Mouse (Mus musculus) megakaryocyte progenitor cell, adult 5-6 weeks (primary cell): ENCODE data around the gene Trip11. TPM values are rescaled to one million over a fixed set of nuclear protein-coding genes. Genes with fewer than 3 reads are reported as not detected.

Experiments used
- ATAC-seq: replicated peaks from 2 replicates; pipeline ENCODE4 v1.8.0; 2016; ENCODE audit warnings: mild to moderate bottlenecking, moderate TSS enrichment, inconsistent platforms; ENCODE audit not compliant: poor library complexity
- total RNA-seq, 2 experiments: library from RNA; stranded (forward) in 1 of 2; stranded (reverse) in 1 of 2; fragments of 157-497, 149-512 nt in 1 of 2; fragments of 200-1000 nt in 1 of 2; gene quantifications; 2 replicates each; pipeline versions ENCODE4 v1.2.3 to v1.2.4; 2015 to 2017

Trip11 gene
- total RNA-seq, 2 experiments from 2014 or later, result 29.4 to 34.6 TPM

- no peak for ATAC-seq
Observed at GRCm38 (mm10) chr12:101898966-101899365, 14.1 kb downstream of the Trip11 start.

- ATAC-seq, result no peak
Observed at GRCm38 (mm10) chr12:101897113-101897512, 16.0 kb downstream of the Trip11 start.

DNA sequence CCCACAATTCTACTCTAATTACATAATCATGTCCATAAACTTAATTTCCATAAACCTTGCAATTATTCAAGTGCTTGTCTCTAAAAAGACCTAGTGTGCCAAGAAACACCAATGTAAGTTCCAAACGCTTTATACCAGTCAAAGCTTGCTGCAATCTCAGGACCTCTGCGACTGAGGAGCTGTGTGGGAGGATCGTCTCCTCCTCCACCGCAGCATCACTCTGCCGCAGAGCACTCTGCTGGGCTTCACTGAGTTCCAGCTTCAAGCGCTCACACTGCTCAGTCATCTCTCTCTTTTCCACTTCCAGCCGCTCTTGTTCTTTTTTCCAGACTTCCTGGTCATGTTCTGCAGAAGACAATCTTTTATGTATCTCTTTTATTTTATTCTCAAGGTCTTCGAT, 19.8 kb downstream of the Trip11 start:
- ATAC-seq, result no peak

DNA sequence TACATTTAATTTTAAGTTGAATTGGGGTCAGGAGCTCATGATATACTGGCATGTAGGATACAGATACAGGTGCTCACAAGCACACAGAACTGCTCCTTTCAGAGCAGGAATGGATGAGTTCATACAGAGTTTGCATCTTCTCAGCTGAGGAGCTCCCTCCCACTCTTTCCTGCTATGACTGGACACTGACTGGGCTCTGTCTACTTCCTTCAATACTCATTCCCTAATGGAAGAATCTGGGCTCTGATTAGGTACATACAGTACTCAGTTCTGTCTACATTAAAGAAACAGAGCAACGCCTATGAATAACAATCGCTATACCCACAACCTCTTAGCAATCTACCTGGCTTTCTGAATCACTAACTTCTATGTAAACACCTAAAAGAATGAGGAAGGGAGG, 20.2 kb downstream of the Trip11 start:
- no peak for ATAC-seq

DNA sequence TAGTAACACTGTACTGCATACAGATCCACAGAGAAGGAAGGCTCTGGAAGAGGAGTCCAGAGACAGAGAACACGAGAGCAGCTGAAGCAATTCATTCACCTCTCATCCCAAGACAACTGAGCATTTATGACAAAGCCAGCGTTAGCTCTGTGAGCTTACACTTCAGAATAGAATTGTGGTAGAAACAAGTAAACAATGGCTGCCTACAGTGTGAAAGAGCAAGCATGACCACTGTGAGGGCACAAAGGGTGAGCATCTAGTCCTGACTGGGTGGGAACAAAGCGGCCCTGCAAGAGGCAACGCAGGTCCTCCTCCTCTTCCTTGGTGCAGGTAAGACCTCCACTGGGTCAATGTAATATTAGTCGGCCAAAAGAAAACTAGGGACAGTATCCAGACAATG, 22.0 kb downstream of the Trip11 start:
- ATAC-seq, result no peak

DNA sequence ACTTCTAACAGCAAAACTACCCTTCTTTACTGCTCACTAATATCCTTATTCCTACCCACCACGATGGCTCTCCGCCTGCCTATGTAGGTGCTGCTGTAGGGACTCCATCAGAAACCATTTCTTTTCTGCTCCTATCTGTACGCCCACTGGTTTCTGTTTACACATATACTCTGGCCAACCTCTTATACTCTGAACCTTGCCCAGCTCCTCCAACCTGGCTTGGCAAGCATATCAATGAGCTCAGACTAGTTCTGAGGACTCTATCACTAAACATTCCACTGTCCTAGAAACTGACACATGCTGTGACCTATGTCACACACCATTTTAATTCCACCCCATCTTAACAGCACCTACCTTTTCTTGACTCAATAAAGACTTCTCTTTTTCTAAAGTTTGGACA, 23.7 kb downstream of the Trip11 start:
- no peak for ATAC-seq

- no peak for ATAC-seq
Observed at GRCm38 (mm10) chr12:101888312-101888711, 24.8 kb downstream of the Trip11 start.

DNA sequence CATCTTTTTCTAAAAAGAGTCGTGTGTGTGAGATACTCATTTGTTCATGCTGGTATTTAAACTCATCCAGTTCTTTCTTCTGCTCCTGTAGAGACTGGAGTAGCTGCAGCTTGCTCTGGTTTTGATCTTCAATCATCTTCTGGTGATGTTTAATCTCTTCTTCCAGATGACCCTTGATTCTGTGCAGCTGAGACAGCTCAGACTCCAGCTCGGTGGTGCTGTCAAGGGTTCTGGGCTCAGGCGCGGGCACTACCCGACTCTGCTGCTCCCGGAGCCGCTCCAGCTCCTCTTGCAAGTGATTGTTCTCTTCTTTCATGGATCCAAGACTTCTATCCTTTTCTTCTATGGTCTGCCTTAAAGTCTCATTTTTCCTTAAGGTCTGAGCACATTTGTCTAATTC, 28.1 kb downstream of the Trip11 start:
- ATAC-seq, result no peak

DNA sequence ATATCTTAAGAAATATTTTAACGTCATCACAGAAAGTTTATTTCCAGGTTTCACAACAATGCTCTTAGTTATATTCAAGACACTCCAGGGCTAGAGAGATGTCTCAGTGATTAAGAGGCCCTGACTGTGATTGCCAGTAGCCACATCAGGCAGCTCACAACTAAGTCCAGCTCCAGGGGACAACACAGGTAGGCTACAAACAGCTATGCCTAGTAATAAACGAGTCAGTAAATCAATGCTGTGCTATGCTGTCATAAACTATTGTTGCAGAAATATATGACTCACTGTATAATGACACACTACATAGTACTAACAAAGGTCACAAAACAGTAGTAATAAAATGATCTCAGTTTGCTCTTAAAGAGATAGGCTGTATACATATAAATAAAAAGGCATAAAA, 36.7 kb downstream of the Trip11 start:
- ATAC-seq, result no peak

- ATAC-seq, result peak; percentile 71
Observed at GRCm38 (mm10) chr12:101875107-101875506, 38.0 kb downstream of the Trip11 start.

DNA sequence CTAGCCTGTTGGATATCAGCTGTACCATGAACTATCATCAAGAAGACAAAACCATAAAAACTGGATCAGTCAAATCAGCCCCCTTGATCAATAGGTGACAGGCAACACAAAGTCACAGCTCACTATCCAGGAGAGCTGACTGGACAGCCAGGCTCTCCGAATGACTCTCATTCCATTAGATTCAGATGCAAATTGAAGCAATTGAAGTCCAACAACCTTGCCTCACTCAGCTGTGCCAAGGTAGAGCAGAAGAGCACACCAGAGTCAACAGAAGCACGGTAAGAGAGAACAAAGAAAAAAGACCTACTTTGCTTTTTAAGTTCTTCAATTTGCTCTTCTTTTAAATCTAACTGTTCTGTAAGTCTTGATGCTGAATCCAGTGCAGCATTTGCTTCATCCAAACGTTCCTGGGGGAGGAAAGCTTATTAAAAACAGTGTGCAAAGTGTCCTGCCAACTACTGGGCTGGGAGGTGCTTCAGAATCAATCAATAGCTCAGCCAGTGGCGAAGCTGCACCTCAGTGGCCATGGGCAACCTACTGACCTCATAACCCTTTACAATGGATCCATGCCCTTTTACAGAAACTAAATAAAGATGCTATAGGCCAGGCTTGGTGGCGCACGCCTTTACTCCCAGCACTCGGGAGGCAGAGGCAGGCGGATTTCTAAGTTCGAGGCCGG, 50.6 kb downstream of the Trip11 start:
- no peak for ATAC-seq

GRCm38 (mm10) chr12:101860256-101860655, 52.8 kb downstream of the Trip11 start:
- ATAC-seq, result no peak

DNA sequence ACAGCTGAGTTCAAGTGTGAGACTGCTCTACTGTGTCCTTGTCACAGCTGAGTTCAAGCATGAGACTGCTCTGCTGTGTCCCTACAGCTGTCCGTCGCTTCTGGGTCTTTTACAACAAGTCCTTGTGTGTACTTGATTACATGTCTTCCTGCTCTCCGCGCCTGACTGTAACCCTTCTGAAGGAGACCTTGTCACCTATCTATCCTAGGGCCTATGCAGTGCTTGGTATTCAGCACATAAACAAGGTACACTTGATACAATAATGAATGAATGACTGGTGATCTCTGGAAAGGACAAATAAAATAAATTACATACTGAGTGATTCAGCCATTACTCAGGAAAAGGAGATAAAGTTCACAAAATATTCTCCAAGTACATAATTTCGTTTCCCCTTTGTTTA, 55.1 kb downstream of the Trip11 start:
- no peak for ATAC-seq

- no peak for ATAC-seq
Observed at GRCm38 (mm10) chr12:101854336-101854735, 58.7 kb downstream of the Trip11 start.

GRCm38 (mm10) chr12:101851846-101852564, 61.1 kb downstream of the Trip11 start:
- ATAC-seq, result no peak

GRCm38 (mm10) chr12:101851314-101851713, 61.8 kb downstream of the Trip11 start:
- no peak for ATAC-seq

GRCm38 (mm10) chr12:101836546-101837274, 76.4 kb downstream of the Trip11 start:
- peak; percentile 37; the same call in 1 of the 2 replicates for ATAC-seq

- no peak for ATAC-seq
Observed at GRCm38 (mm10) chr12:101834715-101835114, 78.4 kb downstream of the Trip11 start.

DNA sequence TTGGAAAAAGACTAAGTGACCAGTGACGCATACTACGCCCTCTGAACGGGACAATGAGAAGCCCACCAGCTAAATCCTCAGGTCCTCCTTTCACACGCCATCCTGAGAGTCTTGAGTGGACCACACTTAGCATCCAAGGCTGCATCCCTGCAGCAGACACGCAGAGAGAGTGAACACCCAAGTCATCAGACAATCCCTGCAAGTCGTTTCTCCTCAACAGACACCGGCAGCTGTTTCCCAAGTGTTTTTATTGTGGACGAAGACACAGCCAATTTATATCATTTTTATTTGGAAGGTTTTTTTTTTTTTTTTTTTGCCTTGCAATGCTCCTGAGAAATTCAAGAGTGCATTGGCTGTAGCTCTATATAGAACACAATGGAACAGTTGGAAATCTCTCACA, 79.3 kb downstream of the Trip11 start:
- ATAC-seq, result no peak

- no peak for ATAC-seq
Observed at GRCm38 (mm10) chr12:101833115-101833506, 80.0 kb downstream of the Trip11 start.

DNA sequence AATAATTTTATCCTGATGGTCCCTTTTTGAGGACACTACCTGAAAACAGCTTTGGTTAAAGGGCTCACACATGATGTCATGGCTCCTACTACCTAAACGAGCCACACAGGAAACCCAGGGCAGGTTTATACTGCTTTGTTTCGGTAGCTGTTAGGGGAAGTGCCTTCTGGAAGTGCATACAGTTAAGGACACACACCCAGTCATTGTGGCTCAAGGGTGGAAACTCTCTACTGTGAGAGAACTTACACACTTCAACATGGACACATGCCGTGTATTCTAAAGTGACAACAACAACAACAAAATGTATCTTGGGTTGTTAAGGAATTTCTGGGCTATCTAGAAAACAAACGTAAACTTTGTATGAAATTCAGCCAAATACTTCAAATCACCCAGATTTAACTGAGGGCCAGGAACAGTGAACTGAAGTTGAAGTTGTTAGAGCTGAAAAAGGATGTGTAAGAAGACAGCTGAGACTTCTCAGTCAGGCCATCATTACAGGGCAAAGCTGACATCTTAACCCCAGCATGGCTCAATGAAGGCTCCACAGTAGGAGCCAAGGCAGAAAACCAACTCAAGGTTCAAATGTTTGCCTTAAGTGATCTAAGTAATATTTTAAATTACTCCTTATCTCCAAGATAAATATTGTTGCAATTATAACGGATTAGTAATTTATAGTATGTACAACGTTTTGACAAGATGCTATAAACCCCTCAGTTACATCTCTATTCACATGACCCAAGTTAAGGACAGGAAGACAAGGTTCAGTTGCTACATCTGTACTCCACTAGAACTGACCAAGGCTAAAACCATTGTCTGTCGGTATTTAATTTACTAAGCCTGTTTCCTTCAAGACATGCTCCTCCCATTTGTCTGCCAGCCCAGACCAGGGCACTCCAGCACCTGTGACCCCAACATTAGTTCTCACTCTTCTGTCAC, 80.6 kb downstream of the Trip11 start:
- ATAC-seq, result no peak
